Mouse (Mus musculus): ENCODE measurements around the gene Slc22a1. TPM values are rescaled to one million over a fixed set of nuclear protein-coding genes. Genes with fewer than 3 reads are reported as not detected.

Gene Slc22a1
- polyA plus RNA-seq, 1 experiment from 2014 or later: 0.34 TPM

Other genes with a start within 250 kb of the Slc22a1 start
- 0.27 and 0.39 TPM in 2 replicates for gene Slc22a3, start 168.1 kb downstream of the Slc22a1 start, polyA plus RNA-seq (2014; fragmentation: Nextera tagmentation; extraction: Ambion mirVana)
- gene Slc22a2, start 91.7 kb downstream of the Slc22a1 start, polyA plus RNA-seq (2014; fragmentation: Nextera tagmentation; extraction: Ambion mirVana): 0.27 TPM in 1 of 2 replicates, not detected in the other
- gene Igf2r, start 93.8 kb upstream of the Slc22a1 start, polyA plus RNA-seq (2014; fragmentation: Nextera tagmentation; extraction: Ambion mirVana): 52.3 and 52.8 TPM in 2 replicates
- 0.64 and 1.3 TPM in 2 replicates for gene Mas1, start 192.3 kb upstream of the Slc22a1 start, polyA plus RNA-seq (2014; fragmentation: Nextera tagmentation; extraction: Ambion mirVana)
- not detected in 2 replicates for gene Mrgprh, start 200.2 kb upstream of the Slc22a1 start, polyA plus RNA-seq (2014; fragmentation: Nextera tagmentation; extraction: Ambion mirVana)
- 0.65 and 1.4 TPM in 2 replicates for gene Pnldc1, start 234.4 kb upstream of the Slc22a1 start, polyA plus RNA-seq (2014; fragmentation: Nextera tagmentation; extraction: Ambion mirVana)
- 447 and 471 TPM in 2 replicates for gene Tcp1, start 239.9 kb upstream of the Slc22a1 start, polyA plus RNA-seq (2014; fragmentation: Nextera tagmentation; extraction: Ambion mirVana)
- gene Mrpl18, start 240.5 kb upstream of the Slc22a1 start, polyA plus RNA-seq (2014; fragmentation: Nextera tagmentation; extraction: Ambion mirVana): 168 TPM in 2 replicates